Mouse (Mus musculus): ENCODE measurements around the gene Kdm1a.

Gene Kdm1a

GRCm38 (mm10) chr4:136602568-136602967, at the start of gene Kdm1a:
Kdm1a (minus strand) TSS chr4:136602723.
- DNase-seq (ENCODE audit: low read depth): peak; percentile 90

GRCm38 (mm10) chr4:136651882-136652527, 49.5 kb upstream of the Kdm1a start:
- no peak for DNase-seq (ENCODE audit: low read depth)

GRCm38 (mm10) chr4:136651357-136651811, 48.9 kb upstream of the Kdm1a start:
- no peak for DNase-seq (ENCODE audit: low read depth)

- DNase-seq (ENCODE audit: low read depth): no peak
These were observed 47.7 kb upstream of the Kdm1a start for GRCm38 (mm10) chr4:136650261-136650660.

GRCm38 (mm10) chr4:136649480-136650196, 47.1 kb upstream of the Kdm1a start:
- DNase-seq (ENCODE audit: low read depth): no peak

- DNase-seq (ENCODE audit: low read depth): peak; percentile 73
These were observed 46.5 kb upstream of the Kdm1a start for GRCm38 (mm10) chr4:136648922-136649479.

- DNase-seq (ENCODE audit: low read depth): no peak
These were observed 36.4 kb upstream of the Kdm1a start for GRCm38 (mm10) chr4:136638890-136639289.

- DNase-seq (ENCODE audit: low read depth): no peak
These were observed 35.8 kb upstream of the Kdm1a start for GRCm38 (mm10) chr4:136638230-136638750.

GRCm38 (mm10) chr4:136637563-136638229, 35.2 kb upstream of the Kdm1a start:
- no peak for DNase-seq (ENCODE audit: low read depth)

- no peak for DNase-seq (ENCODE audit: low read depth)
These were observed 34.5 kb upstream of the Kdm1a start for GRCm38 (mm10) chr4:136636983-136637562.

GRCm38 (mm10) chr4:136636511-136636910, 34.0 kb upstream of the Kdm1a start:
- DNase-seq (ENCODE audit: low read depth): no peak

GRCm38 (mm10) chr4:136635995-136636394, 33.5 kb upstream of the Kdm1a start:
- DNase-seq (ENCODE audit: low read depth): no peak

- no peak for DNase-seq (ENCODE audit: low read depth)
These were observed 28.9 kb upstream of the Kdm1a start for GRCm38 (mm10) chr4:136631237-136631994.

- DNase-seq (ENCODE audit: low read depth): no peak
These were observed 24.1 kb upstream of the Kdm1a start for GRCm38 (mm10) chr4:136626590-136626989.

- no peak for DNase-seq (ENCODE audit: low read depth)
These were observed 19.9 kb upstream of the Kdm1a start, which contains the start of gene Lactbl1 for GRCm38 (mm10) chr4:136622388-136622787. Lactbl1 (plus strand) TSS chr4:136622621.

- no peak for DNase-seq (ENCODE audit: low read depth)
These were observed 19.4 kb upstream of the Kdm1a start for GRCm38 (mm10) chr4:136621956-136622355.

- peak; percentile 50 for DNase-seq (ENCODE audit: low read depth)
These were observed 18.8 kb upstream of the Kdm1a start for GRCm38 (mm10) chr4:136621336-136621735.

GRCm38 (mm10) chr4:136613657-136614056, 11.1 kb upstream of the Kdm1a start:
- DNase-seq (ENCODE audit: low read depth): no peak

GRCm38 (mm10) chr4:136610387-136610856, 7.9 kb upstream of the Kdm1a start, which contains the start of gene Tex46:
Tex46 (plus strand) TSS chr4:136610437.
- no peak for DNase-seq (ENCODE audit: low read depth)

- DNase-seq (ENCODE audit: low read depth): no peak
These were observed 3.4 kb upstream of the Kdm1a start for GRCm38 (mm10) chr4:136605756-136606485.
